Mouse (Mus musculus) induced T-regulatory cell, adult 2 months (primary cell): Measurements from ENCODE around the gene Obscn.
A peak's percentile ranks its signal among the peaks of the same experiment; 100 is the strongest.

ENCODE experiments used
- DNase-seq: peaks from one replicate; pipeline ENCODE4 v3.0.0-alpha.2; 2012; ENCODE audit warnings: low read depth

Obscn gene

DNA sequence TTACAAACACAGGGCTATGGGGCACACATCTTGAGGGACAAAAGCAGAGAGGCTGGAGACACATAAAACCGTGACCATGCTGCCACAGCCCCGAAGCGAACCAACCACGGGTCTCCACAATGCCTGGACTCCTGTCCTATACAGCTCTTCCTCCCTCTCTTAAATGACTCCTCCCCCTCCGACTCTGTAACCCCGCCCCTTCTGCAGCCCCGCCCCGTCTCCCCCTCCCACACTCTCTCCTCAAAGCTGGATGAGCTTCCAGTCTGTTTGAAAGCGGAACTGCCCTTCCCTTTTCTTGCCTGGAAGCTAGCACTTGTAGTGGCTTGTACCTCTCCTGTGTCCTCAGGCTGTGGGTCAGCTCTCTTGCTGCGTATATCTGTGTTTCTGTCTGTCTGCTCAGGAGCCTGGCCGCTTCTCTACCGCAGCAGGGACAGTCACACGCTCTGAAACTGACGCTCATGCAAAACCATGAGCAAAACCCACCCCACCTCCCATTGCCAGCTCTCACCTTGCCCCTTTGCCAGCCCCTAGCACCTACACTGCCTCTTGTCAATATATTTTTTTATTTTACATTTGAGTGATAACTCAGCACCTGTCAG lies 5.7 kb upstream of the Obscn start:
- DNase-seq, result peak; percentile 13

DNA sequence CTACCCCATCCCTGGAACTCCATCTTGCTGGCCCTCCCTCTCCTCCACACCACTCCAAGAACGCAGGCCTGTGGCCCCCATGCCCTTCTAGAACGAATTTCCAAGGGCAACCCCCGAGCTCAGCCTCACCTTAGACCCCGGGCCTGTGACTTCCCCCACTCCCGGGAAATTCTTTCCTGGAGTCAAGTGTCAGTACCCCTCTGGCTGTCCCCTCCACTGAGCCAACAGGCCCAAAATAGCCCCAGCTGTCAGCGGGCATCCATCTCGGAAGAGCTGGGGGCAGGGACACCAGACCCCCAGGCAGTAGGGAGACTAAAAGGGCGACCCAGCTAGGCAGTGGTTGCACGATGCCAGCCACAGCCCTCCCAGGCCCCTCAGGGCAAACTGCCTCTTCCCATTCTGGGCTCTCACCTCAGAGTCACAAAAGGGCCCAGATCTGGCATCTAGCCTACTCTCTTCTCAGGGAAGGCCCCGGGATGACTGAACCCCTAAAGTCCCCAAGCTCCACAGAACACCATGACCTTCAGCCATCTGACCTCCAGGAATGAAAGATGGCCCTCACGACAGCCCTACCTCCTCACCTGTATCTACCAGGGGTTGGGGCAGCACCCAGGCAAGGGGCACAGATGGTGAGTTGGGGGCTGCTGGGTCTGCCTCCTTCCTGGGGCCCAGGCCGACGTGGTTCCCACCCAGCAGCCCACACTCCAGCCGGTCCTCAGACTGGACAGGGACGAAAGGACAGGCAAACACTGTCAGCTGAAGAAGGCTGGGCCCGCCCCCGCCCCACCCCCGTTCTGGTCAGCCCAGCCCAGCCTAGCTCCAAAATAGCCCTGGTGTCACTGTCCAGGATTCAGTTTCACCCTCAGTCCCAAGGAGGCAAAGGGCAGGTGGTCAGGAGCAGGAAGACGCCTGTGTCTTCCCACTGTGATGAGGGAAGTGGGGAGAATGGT lies 2.6 kb upstream of the Obscn start:
- DNase-seq, result no peak

DNA sequence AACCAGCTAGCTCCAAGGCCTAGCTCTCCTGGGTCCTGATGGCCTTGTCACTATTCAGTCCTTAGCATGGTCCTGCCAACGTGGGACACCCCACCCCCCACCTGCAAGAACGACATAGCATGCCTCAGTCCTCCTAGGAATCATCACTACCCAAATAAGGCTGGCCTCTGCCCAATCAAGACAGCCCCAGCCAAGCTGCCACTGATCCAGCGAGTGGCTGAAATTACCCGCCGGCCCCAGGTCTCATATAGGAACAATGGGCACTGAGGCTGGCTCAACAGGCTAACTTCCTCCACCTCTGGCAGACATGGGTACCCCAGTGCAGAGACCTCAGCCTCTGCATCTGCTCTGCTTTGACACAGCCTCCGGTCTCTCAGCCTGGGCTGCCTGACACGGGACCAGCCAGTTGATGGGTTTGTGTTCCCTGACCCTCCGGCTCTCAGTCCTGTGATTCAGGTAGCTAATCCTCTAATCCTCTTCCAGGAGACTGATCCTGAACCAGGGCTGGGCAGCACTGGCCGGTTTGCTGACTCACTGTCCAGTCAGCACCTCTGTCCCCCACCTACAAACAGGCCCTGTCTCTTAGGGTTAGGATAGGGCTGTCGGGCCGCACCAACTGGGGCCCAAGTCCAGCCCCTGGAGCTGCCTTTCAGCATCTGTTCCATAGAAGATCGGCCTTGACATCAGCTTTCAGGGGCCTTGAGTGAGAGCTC lies 948 bp upstream of the Obscn start:
- DNase-seq, result no peak

DNA sequence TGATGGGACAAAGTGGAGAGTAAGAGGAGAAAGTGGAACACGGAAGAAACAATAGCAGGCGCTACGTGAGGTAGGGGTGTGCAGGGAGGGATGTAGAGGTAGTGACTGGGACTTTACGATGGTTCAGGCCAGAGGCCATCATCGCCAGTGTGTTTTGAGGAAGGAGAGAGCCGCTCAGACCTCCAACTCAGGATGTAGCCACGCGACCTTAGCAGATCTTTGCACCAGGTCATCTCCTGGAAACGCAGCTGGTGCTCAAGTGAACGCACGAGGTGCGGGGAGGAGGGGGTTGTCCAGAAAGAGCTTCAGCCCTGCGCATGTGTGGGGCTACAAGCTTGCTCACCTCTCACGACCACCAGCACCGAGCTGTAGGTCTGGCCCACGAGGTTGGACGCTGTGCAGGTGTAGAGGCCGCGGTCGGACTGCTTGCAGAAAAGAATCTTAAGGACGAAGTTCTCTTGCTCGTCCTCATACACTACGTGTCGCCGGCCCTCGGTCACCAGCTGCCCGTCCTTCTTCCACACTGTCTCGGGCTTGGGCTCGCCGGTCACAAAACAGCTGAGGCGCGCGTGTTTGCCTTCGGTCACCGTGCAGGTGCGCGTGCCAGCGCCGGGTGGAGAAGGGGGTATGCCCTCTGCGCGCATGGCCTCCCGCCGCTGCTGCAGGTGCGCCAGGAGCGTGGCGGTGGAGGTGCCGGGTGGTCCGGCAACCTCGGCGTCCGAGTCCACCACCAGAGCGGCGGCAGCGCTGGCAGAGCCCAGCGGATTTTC lies 966 bp downstream of the Obscn start:
- DNase-seq, result no peak

DNA sequence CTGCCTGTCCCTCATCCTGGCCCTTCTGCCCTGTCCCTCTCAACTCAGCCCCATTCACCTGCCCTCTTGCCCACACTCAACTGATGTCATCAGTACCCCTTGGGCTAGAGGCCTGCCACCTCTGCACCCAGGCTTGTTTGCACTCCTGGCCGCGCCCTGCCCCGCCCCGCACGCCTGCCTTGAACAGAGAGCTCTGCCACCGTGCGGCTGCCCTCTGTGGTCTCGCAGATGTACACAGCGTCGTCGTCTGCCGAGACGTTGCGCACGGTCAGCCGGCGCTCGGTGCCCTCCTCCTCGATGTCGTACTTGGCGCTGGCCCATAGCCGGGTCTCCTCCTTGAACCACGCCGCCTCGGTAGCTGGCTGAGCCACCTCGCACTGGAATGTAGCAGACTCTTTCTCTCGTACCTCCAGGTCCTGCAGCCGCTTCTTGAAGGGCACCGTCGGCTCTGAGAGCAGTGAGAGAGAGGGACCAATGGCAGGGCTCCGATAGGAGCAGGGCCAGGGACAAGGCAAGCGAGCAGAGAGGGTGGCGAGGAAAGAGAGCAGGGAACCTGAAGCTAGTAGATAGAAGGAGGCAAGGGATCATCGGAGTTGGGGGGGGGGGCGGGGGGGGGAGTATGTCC lies 1.7 kb downstream of the Obscn start:
- no peak for DNase-seq

DNA sequence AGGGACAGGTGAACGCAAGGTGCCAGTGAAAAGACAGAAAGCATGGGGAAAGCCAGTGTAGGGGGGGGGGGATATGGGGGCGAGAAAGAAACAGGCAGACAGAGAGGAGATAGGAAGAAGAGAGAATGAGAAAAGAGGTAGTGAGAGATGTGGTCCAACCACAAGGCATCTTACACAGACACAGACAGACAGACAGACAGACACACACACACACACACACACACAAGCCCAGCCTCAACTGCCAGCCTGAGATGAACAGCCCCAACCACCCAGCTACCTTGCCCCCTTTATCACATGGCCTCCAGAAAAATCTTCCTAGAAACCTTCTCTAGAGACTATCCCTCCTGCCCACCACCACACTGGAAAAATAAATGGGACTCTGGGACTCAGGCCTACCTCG lies 4.1 kb downstream of the Obscn start:
- no peak for DNase-seq

DNA sequence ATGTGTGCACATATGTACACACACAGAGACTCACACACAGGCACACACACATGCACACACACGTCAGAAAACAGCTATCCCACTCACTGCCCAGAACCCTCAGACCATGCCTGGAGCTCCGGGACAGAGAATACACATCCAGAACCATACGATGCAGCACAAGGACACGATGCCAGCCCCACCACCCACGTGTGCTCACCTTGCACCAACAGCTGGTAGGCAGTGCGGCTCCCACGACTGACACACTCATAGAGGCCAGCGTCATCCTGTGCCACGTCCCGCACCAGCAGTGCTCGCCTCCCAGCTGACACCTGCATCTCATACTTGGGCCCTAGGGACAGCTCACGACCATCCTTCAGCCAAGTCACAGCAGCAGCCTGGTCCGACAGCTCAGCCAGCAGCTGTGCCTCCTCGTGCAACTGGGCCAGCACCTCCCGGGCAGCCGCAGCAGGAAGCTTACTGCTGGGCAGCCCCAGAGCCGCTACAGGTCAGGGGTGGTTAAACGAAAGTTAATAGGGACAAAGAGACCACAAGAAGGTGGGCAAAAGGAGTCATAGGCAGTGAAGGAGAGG lies 4.8 kb downstream of the Obscn start:
- DNase-seq, result no peak

DNA sequence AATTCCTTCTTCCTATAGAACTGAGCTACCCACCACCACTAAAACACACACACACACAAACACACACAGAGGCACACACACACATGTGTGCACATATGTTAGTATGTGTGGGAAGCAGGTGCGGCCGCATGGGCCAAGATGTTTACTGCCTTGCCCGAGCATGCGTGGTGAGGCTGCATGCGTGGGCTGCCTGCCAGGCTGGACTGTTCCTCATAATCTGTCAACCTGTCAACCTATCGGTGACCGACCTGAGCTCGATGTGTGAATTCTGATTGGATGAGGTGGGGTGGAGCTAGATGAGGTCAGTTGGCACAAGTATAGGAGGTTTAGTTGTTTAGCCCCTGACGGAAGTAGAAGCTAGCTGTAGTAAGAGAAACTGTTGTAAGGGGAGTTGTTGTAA lies 5.4 kb downstream of the Obscn start:
- no peak for DNase-seq

DNA sequence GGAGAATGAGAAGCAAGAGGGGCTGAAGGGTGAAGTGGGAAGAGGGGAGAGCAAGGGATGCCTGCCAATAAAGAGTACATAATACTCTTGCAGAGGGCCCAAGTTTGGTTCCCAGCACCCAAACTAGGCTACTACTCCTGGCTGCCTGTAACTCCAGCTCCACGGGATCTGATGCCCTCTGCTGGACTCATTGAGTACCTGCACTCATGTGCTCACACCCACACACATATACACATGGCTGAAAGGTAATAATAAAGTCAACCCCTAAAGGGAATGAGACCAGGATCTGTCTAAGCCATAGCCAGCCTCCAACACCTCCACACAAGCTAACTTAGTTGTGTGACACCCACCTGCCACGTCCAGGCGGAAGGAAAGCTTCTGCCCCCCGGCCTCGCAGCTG lies 30.3 kb downstream of the Obscn start:
- DNase-seq, result no peak

DNA sequence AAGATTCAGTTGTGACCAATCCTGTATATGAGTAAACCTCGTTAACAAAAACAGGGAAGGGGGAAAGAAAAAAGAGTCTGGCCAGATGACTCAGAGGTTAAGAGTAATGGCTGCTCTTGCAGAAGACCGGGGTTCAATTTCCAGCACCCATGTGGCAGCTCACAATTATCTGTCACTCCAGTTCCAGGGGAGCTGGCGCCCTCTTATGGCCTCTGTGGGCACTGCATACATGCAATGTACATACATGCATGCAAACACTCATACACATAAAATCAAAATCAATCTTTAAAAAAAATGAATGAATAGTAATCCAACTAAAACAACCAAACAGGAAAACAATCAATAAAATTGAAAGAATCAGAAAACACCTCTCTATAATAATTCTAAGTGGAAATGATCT lies 33.9 kb downstream of the Obscn start:
- peak; percentile 33 for DNase-seq

DNA sequence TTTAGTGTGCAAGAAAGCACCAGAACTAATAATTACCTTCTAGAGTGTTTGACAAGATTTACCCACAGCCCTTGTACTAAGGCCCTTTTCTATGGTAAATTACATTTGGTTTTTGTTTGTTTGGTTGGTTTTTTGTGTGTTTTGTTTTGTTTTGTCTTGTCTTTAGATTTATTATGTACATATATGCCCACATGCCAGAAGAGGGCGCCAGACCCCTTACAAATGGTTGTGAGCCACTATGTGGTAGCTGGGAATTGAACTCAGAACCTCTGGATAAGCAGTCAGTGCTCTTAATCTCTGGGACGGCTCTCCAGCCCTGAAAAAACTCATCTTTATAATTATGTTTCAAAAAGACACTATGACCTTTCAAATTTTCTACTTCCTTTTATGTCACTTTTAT lies 37.9 kb downstream of the Obscn start:
- peak; percentile 68 for DNase-seq

DNA sequence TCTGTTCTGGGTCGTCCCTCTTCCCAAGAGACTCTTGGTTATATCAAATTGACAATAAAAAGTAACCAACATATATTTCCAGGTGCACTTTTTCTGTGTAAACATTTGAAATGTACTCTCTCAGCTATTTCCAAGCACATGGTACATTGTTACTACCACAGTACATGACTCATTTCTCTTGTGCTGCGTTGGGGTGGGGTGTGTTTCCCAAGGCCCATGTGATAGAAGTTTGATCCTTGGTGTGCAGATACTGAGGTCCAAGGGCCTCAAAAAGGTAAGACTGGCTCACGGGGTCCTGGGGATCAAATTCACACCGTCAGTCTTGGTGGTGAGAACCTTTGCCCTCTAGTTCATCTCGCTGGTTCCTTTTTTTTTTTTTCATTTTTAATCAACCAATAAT lies 38.4 kb downstream of the Obscn start:
- DNase-seq, result no peak

DNA sequence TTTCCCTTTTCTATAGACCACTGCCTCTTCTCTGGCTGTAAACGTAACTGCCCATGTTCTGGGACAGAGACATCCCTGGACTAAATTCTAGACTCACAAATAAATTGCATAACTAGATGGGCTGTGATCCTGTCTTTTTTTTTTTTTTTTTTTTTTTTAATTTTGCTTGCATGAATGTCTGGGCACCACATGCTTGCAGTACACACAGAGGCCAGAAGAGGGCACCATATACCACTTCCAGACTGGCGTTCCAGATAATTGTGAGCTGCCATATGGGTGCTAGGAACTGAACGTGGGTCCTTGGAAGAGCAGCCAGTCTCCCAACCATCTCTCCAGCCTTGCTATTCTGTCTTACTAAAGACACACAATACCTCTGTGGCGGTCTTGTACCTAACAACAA lies 42.0 kb downstream of the Obscn start:
- peak; percentile 54 for DNase-seq

DNA sequence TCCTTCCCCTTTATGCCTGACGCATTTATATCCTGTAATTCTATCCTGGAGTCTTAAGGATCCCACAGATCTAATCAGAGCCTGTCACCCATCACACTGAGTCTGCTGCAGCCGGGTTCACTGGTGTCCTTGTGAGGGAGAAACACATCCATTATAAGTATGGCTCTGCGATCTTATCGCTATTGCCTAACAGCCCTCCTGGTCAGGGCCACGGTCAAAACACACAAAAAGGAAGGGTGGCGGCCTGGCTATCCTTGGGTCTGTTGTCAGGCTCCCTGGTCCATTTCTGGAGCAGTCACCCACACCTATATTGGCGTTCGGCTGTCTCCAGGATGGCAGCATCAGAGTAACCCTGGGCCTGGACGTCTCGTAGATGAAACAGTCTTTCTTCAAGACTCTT lies 48.6 kb downstream of the Obscn start:
- DNase-seq, result no peak

DNA sequence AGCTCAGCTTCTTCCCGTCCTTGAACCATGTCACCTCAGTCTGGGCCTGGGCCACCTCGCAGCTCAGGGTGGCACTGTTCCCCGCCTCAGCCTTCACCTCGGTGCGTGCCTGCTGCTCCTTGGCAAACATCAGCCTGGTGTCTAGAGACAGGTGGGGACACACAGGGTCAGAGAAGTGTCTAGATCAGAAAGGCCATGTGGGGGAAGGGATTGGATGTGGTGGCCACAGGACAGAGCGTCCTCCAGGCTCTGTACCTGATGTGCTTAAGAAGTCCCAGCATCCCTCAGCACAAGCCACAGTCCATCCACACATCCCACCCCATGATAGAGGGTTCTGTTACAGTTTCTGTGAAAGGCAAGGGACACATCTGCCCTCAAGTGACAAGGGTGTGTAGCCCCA lies 51.0 kb downstream of the Obscn start:
- no peak for DNase-seq

DNA sequence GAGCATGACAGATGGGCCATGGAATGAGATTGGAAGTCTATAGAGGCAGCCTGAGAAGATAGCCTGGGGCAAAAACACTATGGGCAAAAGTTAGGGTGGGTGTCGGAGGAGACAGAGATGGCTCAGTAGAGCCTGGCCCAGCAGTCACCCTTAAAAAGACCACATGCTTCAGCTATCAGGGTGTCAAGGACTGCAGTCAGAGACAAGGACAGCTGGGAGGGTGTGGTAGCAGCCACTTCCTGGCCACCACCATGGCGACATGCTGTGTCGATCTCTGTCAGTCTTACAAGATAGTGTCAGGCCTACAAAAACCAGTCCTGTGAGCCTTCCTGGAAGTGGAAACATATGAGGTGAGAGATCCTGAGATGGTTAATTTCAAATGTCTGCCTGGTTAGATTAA lies 53.1 kb downstream of the Obscn start:
- DNase-seq, result no peak

DNA sequence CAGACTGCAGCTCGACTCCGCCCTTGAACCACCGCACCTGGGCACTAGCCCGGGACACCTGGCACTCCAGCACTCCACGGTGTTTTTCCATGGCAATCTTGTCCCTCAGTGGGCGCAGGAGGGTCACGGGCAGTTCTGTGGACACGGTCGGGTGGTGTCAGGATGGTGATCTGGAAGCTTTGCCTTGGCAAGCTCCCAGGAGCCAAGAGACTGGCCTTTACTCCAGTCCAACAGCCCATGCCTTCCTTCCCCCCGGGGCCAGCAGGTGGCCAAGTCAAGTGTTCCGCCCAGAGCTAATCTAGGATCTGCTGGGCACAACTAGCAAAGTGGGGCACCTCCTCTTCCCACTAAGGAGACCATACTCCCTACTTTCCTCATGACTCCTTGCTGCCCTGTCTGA lies 57.9 kb downstream of the Obscn start:
- DNase-seq, result no peak

DNA sequence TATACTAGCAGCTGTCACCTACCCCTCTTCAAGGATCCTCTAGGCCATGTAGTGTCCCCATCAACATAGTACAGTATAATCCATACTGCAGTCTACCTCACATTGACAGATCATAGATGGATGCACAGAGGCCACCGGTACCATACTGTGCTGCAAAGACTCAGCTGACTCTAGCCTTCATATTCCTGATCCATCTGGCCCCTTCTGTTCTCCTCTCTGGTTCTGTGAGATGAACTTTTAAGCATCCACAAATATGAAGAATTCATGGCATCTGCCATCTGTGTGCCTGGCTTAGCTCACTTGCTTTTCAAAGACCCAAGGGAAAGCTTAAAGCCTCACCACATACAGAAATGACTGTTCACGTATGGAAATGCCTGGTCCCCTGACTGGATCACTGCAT lies 65.9 kb downstream of the Obscn start:
- no peak for DNase-seq

DNA sequence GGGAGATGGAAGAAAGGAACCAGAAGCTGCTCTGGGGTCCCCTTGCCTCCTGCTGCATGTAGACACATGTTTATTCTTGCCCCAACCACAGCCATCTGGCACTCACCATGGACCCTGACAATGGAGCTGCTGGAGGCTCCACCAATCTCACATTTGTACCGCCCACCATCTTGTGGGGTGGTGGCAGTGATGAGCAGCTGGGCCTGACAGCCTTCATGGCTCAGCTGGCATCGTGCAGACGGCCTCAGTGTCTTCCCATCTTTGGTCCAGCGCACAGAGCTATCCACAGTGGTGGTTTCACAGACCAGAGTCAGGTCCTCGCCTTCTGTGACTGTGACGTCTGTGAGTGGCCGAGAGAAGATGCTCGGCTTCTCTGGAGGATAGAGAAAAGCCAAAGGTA lies 67.3 kb downstream of the Obscn start:
- no peak for DNase-seq

DNA sequence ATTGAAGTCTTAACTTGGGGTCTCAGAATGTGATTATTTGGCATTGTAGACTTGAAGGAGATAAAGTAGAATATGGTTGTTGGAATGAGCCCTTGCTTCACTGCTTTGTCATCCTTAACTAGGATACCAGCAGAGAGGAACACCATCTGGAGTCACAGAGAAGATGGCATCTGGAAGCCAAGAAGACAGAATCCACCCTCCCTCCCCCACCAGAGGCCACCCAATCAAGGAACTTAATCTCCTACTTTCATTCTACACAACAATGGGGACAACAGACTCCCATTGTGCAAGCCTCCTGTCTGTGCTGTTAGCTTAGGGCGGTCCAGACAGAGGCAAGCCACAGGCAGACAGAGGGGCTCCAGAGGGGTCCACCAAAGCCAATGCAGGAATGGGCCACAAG lies 67.8 kb downstream of the Obscn start:
- no peak for DNase-seq

DNA sequence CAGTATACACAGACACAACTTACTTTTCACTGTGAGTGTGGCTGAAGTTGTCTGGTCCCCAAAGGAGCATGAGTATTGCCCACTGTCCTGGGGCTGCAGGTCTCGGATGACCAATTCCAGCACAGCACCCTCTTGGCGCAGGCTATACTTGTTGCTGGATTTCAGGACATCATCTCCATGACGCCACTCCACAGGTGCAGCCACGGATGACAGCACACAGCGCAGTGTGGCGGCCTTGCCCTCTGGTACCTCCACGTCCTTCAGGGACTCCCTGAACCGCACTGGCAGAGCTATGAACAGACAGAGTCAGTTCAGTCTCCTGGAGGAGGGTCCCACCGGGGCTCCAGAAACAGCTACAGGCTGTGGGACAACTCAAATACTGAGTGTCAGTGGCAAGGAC lies 68.3 kb downstream of the Obscn start:
- DNase-seq, result no peak

DNA sequence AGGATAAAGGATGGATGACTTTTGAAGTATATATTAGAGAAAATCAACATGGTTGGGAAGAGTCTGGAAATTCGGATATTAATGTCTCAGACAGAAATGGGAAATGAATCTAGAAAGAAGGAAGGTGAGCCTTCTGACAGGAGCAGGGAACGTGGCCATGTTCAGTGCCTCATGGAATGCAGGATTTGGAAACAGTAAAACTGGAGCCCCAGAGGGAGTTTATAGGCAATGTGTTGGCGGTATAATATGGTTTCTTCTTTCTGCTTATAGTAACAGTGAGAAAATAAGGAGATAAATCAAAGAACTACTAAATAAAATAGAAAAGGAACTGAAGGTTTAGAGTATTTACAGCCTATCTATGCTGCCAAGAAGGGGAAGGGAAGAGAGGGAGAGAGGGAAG lies 78.2 kb downstream of the Obscn start:
- DNase-seq, result no peak
